Mouse (Mus musculus) thymus, postnatal 25 days (tissue): ENCODE measurements around the gene Slirp.
A peak's percentile ranks its signal among the peaks of the same experiment; 100 is the strongest.
"Not testable (repeated sequence)": the region's sequence is repeated elsewhere in the genome, so short reads cannot be mapped to it uniquely, and the experiment has no call there.

Experiments
- DNase-seq: peaks from one replicate; pipeline ENCODE4 v3.0.0; 2022

Gene Slirp

DNA sequence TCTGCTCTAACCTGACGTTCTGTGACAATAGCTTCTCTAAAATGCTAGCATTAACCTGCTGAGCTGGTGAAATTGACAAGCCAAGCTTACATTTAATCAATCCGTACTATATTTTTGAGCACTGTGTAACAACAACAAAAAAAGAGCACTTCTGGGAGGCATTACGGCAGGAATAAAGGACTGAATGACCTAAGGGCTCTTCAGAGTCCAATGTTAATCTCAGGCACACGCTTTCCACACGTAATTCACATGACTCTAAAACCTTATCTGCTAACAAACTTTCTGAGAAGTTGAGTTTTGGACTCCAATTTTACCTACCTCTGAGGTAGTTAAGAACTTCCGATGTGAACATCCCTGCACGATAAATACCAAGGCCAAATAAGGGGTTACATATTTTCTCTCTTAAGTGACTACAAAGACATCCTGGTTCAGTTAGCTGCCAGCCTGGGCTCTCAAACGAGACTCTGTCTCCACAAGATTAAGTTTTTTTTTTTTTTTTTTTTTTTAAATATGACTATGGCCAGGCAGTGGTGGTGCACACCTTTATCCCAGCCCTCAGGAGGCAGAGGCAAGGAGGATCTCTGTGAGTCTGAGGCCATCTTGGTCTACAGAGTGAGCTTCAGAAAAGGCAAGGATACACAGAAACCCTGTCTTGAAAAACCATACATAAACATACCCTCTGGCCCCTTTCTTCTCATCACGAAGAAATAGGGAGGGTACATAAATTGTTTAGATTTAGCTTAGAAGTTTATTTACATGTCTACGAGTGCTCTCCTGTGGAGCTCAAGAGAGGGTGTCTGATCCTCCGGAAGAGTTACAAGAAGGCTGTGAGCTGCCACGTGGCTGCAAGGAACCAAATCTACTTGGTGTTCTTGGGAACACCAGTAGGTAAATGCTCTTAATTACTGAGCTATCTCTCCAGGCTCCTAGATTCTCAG lies 1.2 kb upstream of the Slirp start:
- peak; percentile 11 for DNase-seq

DNA sequence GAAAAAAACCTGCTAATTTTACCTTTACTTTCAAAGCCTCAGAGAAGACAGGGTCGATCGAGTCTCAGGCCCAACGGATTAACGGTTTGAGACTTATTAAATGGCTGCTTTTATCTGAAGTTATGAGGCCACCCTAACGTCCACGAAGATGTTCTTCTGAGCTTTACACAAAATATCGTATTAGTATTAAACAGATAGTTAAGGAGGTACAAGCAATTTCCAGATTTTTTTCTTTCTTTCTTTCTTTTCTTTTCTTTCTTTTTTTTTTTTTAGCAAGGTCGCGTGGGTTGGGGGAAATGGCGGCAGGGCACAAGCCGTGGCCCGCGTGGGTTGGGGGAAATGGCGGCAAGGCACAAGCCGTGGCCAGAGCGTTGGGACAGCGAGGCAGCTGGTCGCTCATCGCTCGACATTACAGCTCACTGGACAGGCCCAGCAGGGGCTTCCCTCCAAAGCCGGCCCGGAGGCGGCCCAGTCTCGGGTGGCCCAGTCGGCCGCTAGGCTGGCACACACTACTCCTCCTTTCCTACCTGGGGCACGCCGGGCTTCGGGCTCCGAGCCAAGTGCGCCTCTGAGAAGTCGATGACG lies 489 bp upstream of the Slirp start:
- DNase-seq: no peak

DNA sequence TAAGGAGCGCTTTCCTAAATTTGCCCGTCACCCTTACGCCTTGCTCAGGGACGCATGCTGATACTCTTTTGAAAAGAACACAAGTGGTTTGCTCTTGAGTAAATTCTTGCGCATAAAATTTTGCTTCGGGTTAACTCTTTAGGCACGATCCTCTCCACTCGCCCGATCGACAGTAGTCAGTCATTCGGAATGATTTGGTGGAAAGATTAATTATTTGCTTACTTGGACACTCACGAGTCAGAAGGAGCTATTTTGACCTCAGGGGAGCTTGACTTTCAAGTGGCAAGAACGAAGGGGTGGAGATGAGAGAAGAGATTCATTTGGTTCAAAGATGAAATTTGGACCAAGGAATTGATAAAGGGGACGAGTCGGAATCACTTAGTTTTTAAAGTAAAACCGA lies 515 bp downstream of the Slirp start:
- DNase-seq: peak; percentile 2

DNA sequence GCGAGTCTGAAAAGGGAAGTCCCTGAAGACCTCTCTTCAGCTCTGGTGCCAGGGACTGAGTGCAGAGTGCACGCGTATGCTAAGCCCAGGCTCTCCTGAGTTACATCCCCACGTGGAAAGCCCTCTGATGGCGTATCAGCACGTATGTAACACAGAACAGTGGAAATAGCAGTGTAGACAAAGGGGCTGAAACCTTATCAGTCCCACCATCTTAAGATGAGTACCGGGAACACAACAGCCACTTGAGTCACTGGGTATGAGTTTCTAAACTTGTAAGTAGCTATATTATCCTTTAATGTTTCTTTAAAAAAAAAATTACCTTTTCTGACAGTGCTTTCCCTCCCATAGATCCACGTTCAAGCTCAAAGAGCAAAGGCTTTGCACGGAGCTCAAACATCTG lies 5.8 kb downstream of the Slirp start:
- no peak for DNase-seq

DNA sequence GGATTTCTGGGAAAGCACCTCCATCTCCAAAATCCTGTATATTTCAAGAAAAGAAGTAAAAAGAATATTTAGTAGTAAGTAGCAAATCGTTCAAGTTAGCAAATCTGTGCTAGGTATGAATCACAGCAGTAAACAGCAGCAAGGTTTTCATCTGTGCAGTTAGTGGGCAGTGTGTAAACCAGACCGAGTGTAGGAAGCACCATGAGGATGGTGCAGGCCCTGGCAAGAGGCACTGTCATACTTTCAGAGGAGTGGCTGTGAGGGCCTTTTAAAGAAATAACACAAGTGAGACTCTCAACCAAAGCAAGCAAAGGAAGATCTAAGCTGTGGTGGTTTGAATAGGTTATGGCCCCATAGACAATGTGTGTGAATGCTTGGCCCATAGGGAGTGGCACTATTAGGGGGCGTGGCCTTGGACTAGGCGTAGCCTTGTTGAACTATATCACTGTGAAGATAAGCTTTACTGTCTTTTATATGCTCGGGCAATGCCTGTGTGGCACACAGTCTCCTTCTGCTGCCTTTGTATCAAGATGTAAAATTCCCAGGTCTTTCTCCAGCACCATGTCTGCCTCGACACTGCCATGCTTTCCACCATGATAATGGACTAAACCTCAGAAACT lies 21.1 kb downstream of the Slirp start:
- no peak for DNase-seq

DNA sequence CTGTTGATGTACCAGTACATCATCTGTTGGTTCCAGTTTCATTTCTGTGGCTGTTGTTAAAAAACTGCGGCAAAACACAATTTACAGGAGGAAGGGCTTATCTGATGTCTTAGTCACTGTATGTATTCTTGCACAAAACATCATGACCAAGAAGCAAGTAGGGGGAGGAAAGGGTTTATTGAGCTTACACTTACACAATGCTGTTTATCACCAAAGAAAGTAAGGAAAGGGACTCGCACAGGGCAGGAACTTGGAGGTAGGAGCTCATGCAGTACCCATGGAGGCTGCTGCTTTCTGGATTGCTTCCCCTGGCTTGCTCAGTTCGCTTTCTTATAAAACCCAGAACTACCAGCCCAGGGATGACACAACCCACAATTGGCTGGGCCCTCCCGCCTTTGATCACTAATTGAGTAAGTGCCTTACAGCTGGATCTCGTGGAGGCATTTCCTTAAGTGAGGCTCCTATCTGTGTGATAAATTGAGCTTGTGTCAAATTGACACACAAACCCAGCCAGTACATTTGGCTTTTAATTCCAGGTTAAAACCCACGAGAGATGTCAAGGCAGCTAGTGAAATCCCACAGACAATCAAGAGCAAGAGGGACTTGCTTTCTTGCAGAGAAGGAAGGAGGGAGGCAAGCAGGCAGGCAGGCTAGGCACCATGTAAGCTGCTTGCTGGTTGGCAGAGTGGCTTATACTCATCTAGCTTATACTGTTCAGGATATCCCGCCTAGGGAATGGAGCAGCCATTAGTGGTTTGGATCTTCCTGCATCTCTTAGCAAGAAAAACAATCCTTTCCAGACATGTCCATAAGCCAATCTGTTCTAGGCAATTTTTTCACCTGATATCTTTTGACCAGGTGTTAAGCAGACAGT lies 26.8 kb downstream of the Slirp start:
- no peak for DNase-seq

DNA sequence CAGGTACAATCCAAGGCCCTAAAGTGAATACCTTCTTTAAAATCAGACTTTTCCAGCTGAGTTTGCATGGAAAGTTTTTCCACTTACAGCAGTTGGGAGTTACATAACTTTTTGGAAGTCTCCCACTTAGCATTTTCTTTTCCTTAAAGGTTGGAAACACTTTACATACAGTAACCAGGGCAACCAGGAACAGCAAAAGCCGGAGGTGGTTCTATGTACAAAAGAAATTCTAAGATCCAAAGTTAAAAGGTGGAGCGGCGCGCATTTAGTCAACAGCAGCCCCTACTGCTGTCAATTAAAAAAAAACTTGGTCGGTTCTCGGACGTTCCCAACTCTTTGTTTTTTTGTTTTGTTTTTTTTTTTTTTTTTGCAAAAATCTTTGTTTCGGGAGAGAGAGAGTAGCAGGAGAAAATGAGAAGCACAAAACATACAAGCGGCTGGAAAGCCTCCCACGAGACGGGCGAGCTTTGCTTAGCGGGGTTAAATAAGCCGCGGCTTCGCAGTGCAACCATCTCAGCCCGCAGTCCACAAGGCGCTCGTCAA lies 27.8 kb downstream of the Slirp start:
- DNase-seq: no peak

DNA sequence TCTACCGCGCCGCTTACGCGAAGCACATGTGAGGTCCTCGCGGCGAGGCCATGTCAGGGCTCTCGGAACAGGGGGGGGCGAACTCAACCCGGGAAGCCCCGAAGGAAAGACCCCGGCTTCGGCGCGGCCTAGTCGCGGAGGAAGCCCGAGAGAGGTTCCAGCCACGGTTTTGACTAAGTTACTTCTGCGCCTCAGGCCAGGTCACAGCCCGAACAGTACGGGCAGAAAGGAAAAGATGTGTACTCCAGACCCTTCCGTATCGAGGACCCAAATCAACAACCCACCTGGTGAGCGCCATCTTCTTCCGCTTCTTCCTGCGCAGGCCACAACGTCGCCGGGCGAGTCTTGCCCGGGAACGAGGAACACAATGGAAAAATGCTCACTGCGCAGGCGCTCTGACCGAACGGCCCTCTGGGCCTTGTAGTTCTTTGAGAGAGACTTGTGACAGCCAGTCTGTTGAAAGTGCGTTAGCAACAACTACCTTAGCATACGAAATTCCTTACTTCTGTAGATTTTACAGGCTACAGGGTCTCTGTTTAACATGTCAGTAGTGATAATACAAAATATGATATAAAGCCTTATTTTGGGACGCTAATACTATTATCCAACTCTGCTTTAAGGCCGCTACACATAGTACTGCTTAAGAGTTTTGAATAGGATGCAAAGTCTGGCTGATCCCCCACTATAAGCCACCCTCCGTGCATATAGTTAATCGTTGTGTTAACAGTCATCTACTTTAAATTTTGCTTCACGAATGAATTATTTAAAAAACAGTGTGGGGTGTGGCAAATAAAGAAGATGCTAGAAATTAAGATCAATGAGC lies 28.5 kb downstream of the Slirp start, which contains the start of gene Snw1:
Snw1 (minus strand) TSS at position 311 of the 823 bp plus-strand sequence.
- peak; percentile 94 for DNase-seq

DNA sequence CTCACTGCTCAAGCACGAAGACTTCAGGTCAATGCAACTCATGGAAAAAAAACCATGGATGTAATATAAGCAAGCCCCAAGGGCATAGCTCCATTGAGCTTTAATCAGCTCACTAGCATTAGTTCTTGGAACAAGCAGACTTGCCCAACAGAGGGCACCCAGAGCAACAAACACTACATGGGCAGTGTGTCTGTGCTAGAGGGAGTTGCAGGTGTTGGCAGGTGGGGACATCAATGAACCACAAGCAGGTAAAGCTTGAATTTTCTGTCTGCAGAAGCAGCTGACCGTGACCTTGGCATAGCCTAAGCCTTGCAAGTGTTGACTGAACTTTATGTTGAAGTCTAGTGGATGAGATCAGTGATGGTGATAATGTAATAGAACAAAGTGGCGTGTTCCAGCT lies 31.1 kb downstream of the Slirp start:
- no peak for DNase-seq

DNA sequence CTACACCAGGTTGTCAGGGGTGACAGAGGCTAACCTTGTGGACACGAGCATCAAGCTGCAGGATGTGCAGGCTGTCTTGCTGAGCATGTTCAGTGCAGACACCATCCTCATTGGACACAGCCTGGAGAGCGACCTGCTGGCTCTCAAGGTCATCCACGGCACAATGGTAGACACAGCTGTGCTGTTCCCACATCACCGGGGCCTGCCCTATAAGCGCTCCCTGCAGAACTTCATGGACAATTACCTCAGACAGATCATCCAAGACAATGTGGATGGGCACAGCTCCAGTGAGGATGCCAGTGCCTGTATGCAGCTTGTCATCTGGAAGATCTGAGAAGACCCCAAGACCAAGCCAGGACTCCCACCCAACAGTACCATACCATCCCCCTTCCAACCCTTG lies 38.8 kb downstream of the Slirp start:
- DNase-seq: not testable (repeated sequence)

DNA sequence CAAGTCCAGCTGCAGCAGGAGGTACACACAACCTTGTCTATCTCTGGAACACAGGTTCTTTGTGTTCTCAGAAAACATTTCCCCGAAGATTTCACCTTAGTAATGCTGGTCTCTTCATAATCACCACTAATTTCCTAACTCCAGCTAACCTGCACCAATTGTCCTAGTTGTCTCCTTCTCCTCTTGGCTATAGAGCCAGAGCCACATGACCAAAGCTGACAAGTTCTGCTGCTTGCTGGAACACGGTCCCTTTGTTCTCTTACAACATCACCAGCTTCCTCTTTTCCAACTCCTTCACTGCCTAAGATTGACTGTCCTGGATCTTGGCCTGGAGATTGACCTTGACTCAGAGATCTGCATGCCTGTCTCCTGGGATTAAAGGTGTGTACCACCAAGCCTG lies 45.0 kb downstream of the Slirp start:
- DNase-seq: not testable (repeated sequence)

DNA sequence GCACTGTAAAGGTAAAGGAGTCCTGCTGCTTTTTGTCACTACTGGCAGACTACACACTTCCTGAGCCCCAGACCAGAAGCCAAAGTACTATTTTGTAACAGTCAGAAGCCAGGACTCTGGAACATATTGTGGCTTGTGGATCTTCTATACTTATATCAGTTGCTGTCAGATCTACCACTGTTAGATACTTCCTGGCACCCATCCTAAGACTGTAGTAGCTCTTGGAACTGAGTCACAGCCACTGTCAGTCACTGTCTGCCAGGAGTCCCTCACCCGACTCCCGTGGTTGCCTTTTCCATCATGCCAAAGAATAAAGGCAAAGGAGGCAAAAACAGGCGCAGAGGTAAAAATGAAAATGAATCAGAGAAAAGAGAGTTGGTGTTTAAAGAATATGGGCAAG lies 50.7 kb downstream of the Slirp start, which contains the start of gene Gm5788:
Gm5788 (plus strand) TSS at position 301 of the 400 bp plus-strand sequence.
- not testable (repeated sequence) for DNase-seq
